Mouse (Mus musculus) cerebral cortex, adult 2 months (tissue): ENCODE measurements around the gene D1Ertd622e.

ENCODE experiments used
- WGBS: fragments of 180-500 bp; shearing (Covaris S2); methylation state at CpG from one replicate; pipeline ENCODE4 v1.1.7; 2018; 5-methylcytosine and 5-hydroxymethylcytosine counted together

D1Ertd622e gene

DNA sequence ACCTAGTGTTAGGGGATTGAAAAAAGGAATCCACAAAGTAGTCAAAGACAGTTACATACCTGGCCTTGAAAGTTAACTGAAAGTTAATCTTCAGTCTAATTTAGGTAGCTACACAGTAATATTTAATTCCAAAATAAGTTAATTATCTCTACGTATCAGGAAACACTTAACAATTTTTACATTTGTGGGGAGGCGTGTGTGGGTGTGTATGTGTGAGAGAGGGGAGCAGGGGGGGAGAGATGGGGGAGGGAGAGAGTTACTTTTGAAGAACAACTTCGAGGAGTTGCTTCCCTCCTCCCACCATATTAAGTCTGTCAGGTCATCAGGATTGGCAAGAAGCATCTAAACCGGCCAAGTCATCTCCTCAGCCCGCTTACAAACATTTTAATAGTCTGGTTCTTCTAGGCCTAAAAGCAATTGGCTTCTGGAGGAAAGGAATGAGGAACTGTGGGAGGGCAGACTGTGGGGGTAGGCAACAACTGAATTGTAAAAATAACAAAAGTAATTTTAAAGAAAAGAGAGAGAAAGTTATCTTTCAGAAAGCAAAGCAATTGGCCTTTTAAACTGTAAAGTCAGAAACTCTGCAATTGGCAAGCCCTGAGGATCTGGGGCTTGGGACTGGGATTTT is 29.9 kb downstream of the D1Ertd622e start:
- 54% methylated on average over 5 of the region's 5 CpGs for WGBS

DNA sequence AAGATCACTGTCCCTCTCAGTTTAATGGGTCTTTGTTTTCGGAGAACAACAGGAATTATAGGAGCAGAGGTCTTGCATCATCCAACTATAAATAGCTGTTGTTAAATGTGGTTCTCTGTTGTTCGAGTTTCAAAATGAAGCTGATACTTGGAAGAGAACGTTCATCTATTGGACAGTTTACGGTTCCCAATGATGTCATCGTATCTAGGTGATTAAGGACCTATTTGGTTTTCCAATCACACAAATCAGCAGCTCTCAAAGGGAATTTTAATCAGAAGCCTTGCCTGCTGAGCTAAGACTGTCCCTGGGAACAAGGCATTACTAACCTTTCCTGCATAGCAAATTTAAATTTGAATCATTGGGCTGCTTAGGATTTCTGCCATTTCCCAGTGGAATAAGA is 31.7 kb downstream of the D1Ertd622e start:
- WGBS: 37% methylated on average over 5 of the region's 5 CpGs

DNA sequence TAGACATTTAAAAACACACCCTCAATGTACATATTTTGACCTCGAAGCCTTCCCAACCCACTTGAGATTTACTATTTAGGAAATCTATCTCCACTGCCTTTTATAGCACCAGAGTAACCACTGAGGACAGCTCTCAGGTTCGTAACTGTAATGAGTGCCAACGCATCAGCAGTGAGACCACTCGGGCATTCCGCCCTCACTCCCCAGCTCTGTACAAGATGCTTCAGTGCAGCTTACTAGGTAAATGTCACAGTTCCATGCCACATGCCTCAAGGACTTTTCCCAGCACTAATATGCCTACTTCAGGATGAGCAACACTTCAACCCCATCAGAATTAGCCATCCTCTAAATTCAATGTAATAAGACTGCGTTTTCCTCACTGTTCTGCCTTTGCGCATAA is 33.0 kb downstream of the D1Ertd622e start:
- 65% methylated on average over 7 of the region's 7 CpGs for WGBS

DNA sequence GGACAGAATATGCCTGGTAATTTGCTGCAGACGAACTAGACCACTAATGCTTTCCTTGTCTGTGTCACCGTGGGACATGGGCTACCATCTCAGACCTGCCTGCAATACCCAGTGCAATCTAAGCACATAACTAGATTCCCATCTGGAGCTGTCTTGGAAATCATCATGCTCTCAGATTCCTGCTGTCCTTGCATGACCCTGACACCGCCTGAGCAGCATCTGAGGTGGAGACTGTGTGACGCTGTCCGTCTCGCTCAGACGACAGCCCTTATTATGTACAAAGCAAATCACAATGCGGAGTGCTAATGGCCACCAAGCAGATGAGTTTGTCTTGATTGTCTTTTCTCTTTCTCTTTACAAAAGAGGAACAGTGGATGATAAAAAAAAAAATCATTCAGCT is 33.9 kb downstream of the D1Ertd622e start:
- 57% methylated on average over 8 of the region's 8 CpGs for WGBS

DNA sequence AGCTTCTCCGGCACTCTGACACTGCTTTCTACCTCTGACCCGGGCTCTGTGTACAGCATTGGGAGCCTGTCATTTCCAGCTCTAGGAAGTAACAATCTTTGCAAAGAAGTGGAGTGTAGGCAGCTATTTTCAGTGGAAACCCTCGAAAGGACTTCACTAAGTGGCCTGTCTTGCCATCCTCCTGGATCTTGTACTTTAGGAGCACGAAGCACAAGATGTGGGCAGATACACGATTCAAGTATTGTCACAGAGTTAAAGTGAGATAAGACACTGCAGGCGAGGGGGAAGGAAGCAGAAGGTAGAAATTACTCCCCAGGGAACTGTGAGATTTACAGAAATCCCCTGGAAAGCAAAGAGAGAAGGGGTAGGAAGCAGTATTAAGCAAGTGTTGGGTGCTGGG is 36.4 kb downstream of the D1Ertd622e start:
- WGBS: 51% methylated on average over 6 of the region's 6 CpGs

DNA sequence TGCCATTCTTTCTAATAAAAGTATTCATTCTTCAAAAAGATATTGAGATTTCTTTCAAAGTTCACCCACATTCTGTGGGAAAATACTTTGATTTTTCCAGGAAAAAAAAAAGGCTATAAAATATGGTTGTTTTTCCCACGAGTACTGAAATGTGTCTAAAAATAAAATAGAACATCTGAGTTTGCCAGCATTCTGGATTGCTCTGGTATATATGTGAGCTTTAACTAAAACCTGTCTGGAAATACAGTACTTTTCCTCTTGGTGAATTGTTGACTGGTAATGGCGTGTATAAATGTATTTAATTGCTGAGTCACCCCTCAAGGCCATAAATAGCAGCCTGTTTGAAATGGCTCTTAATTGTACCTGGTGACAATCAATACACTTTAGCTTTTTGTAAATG is 37.5 kb downstream of the D1Ertd622e start:
- 43% methylated on average over 2 of the region's 2 CpGs for WGBS

DNA sequence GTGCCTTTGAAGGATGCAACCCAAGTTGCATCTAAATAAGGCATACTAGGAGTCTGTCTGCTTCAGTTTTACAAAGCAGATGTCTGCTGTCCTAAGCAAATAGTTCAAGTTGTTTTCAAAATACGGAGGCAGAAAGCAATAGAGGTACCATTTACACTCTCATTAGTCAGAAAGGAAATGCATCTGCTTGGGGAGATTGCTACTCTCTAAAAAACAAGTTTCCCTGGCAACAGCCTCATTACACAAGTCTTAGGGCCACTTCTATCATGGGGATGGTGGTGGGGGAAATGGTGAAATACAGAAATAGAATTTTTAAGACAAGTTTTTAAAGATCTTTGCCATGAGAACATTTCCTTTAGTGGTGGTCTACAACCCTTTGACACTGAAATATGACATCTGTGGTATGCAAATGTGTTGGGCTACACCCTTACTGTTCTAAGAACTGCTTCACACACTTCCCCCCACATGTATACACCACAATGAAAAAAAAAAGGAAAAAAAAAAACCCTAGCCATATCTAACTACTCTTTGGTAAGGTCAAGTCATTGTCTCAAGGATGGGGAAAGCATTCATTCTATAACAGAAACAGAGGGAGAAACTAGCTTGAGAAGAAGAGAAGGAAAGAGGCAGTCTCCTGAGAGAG is 38.5 kb downstream of the D1Ertd622e start:
- WGBS: 31% methylated on average over 1 of the region's 1 CpGs

DNA sequence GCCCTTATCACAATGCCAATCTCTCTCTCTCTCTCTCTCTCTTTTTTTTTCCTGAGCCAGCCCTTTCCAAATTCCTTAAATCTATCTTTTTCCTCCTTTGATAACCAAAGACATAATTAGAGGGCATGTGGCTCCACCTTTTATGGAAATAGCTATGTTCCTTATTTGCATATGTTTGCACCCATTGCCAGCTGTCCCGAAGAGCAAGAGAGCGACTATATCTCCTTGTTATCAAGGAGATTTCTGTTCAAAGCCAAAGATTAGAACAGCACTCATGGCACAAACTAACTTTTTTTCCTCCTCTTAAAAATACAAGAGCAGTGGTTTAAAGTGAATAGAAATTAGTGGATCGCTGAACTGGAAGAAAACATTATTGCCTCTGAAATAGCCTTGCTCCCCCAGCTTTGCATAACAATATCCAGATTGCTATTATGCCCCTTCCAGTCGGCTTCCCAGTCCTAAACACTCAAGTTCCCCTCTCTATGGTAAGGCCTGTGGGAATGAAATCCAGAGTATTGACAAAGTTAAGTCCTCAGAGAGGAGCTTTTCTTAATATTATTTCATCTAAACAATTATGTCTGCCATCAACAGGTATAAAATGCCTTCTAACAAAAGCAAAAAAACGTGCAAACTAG is 39.2 kb downstream of the D1Ertd622e start:
- WGBS: 28% methylated on average over 5 of the region's 5 CpGs

DNA sequence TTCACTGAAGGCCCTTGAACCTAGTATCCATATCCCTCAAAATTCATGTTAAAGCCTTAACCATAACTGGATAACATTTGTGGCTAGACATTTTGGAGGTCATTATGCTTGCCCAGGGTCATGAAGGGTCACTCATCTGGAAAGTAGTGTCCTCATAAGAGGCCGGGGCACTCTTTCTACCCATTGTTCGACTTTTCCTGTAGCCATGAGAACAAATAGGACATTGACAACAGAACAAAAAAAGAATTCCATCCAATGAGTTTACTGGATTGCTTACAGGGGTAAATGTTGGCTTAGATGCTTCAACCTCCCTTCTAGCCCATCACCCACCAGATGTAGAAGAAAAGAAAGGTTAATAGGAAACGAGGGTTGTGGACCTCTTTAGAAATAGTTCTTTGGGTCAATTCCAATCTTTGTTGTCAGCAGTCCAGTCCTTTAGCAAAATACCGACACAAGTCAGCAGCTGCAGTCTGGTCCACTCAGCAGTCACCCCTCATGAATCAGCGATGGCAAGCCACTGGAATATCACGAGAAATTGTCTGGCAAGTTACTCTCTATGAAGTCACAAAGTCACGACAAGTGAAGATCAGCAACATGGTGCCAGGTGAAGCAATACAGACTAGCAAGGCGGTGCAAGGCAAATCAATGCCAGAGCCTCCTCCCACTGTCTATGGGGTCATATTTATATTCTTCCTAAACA is 42.1 kb downstream of the D1Ertd622e start:
- 72% methylated on average over 8 of the region's 8 CpGs for WGBS

DNA sequence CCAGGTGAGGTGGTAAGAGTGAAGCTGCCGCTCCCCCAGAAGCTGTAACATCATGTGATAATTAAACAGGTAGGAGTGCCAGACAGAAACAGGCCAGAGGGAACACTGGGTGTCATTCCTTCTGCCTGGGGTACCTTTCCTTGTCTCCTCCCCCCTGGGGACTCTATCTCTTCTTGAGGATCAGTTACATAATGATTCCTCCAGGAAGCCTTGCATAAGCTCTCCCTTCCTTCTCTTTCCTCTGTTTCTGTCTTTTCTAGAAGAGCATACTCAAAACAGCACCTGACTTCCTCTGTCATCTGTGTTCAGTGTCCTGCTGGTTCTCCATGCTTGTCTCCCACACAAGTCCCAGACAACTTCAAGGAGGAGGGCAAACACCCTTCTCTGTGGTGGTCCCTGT is 46.3 kb downstream of the D1Ertd622e start:
- 48% methylated on average over 1 of the region's 1 CpGs for whole genome bisulfite sequencing

DNA sequence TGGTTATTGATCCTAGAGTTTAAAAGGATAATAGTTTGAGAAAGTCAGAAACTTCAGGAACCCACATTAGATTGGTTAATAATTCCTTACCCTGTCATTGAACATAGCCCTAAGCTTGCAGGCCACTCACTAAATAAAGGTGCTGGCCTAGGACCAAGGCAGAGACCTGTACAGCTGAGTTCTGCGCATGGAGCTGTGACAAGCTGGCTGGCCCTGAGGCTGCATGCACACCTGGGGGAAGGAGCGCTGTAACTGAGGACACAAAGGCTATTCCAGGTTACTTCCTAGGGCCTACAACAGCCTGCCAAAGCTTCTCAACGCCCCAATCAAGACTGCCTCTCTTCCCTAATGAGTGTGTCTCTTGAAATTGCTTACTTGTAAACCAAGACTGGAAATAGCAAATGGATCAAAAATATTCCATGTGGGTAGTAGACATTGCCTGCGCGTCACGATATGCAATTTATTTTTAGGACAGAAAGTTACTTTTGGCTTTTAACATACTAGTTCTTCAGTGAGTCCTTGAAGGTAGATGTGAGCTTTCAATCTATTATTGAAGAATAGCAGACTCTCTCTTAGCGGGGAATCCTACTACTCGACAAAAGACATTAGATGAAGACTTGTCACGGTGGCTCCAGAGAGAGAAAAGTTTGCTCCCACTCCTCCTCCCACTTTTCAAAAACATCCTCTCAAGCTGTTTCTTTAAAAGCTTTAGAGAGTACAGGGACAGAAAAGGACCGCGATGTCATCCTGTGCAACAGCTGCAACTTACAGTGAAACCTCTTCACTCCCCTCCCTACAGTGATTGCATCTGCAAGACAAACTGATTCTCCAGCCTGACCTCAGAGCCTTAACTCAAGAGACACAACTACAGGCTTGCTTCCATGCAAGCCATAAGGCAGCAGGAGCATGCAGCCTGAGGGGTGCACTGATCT is 47.1 kb downstream of the D1Ertd622e start:
- 45% methylated on average over 11 of the region's 11 CpGs for WGBS

DNA sequence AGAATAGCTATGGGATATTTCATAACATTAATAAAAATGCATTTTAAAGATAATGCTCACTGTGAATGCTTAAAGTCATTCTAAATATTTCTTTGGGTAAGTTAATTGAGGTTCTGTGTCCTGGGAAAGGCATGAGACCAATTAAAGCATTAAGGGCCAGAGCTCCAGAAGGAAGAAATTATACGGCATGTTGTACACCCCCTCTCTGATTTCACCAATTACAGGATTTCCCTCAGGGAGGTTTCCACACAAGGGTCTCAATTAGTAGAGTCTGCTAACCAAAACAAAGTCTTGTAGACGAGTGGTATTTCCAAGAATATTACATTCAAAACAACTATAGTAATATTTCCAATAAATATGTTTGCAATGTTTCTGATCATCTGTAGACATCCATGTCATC is 50.1 kb downstream of the D1Ertd622e start:
- WGBS: 73% methylated on average over 2 of the region's 2 CpGs

DNA sequence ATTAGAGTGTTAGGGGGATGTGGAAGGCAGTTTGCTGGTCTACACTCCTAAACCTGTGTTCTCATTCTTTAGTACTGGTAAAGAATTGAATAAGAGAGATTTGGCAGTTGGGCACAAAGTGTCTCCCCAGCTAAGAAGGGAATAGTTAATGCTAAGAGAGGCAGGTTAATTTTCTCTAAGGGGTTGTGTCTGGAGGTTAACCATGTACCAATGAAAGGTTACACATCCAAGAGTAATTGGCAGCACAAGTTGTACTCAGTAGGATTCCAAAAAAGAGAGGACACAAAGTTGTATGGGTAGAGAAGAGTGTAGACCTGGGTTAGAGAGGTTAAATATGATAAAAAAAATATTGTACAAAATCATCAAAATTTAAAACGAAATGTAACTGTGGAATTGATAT is 58.5 kb downstream of the D1Ertd622e start:
- WGBS: 71% methylated on average over 1 of the region's 1 CpGs

DNA sequence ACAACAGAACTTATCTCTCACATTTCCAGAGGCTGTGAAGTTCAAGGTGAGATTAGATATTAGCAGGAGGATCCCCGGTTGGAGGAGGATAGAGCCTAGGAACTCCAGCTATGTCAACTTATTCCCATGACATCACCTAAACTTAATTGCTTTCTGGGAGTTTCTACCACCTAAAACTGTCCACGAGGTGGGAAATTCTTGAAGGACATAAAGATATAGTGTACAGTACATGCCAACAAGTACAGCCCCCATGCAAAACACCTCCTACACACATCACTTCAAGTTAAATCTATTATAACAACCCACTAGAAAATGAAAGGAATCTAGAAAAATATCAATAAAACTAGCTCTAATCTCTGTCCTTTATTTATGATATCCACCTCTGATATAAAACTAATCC is 61.5 kb downstream of the D1Ertd622e start:
- 64% methylated on average over 2 of the region's 2 CpGs for WGBS

DNA sequence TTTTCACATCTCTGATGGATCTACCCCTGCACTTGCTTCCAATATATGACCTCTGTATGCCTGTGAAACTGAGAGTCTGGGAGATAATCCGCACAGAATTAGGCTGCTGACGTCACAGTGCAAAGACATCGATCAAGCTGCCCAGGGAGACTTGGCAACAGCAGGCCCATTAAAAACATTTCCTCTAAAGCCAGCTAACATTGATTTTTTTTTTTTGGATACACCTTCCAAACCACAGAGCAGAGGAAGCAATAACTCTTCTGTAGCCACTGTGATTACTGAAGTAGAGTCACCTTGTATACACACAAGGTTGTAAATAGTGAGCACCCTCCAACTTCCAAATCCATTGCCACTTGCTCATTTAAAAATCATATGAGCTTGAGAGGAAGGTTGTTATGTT is 62.8 kb downstream of the D1Ertd622e start:
- WGBS: 76% methylated on average over 3 of the region's 3 CpGs

DNA sequence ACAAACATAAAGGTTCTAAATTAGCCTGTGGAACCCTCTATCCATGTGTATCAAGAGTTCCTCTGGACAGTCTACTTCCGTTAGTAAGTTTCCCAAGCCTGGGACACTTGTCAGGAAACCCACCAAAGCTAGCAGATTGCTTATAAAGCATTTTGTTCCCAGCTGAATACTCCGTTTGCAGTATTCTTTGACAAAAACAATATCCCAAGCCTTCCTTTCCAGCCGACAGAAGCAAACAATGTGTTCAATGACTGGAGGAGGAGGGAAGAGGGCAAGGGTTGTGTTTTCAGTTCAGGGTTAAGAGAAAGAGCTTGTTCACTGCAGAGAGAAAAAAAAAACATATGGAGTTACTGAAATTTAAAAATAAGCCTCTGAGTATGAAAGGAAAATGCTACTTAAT is 73.3 kb downstream of the D1Ertd622e start:
- WGBS: 54% methylated on average over 3 of the region's 3 CpGs

DNA sequence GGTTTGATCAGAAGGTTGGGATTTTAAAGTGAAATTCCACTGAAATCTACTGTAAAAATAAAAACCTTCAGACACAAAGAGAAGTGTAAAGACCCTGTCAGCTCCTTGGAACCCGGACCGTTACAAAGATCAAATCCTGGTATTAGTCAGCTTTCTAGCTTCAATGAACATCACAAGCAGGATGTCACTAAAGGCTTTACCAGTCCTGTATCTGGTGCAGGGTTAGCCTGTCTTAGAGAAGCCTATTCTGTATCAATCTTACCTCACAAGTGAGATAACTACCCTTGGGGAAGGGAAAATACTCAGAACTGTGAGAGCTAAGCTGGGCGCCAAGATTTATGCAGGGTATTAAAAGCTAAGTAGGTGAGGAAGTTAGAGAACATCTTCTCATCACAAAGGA is 77.7 kb downstream of the D1Ertd622e start:
- WGBS: 86% methylated on average over 3 of the region's 3 CpGs

DNA sequence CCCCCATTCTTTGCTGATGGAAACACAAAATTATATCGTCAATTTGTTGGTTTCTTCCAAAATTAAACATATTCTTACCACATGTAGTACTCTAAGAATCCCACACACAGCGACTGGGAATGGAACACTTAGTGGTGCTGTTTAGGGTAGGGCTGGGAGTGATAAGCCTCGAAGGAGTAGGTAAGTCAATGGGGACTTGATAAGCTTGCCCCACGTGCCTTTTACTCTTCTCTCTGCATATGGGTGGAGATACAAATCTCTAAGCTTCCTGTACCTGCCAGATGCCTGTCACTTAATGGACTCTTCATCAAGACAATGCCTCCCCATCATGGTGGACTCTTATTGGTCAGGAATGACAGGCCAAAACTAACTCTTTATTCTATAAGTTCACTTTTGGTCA is 78.8 kb downstream of the D1Ertd622e start:
- WGBS: 90% methylated on average over 4 of the region's 4 CpGs

DNA sequence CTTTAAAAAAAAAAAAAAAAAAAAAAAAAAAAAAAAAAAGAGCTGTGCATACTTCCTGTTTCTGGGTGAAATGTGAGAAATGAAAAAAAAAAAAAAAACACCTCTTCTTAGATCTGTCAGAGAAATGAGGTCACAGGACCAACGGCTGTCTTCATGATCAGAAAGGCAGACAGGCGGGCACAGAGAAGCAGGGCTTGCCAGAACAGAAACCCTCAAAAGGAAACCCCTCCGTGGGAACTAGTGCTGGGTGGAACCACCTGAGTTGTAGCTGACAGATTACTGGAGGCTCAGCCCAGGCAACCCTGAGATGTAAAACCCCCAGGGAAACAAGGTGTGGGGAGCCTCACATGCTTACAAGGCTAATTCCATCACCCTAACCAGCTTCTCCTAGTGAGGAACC is 81.6 kb downstream of the D1Ertd622e start:
- WGBS: 50% methylated on average over 3 of the region's 3 CpGs

DNA sequence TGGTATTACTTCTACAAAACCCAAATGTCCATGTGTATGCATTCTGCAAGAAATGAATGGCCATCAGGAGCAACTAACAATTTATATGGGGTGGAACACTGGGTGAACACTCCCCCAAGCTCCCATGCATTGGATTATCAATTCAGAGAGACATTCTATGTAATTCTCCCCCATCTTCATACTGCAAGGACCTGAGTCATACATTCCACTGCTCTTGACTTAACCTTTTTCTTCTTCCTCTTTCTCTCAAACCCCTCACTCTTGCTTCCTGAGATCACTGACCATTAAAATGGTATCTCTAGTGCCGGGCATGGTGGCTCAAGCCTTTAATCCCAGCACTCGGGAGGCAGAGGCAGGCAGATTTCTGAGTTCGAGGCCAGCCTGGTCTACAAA is 83.9 kb downstream of the D1Ertd622e start:
- WGBS: 93% methylated on average over 3 of the region's 3 CpGs
